ENCODE assay signal across 8 mouse cellular contexts in genomic region chr17:56183658-56184103, GRCm38 (mm10). TPM values are rescaled to one million over a fixed set of nuclear protein-coding genes. Genes with fewer than 3 reads are reported as not detected.
DNase-seq lines count a peak whose midpoint lies in the region; ATAC-seq and TF ChIP-seq lines count a peak whose summit lies in the region.

TSS of gene Mydgf (minus strand) at chr17:56183920.

- ATAC-seq in common myeloid progenitor, adult 5-6 weeks (replicated peaks; ENCODE audit: low read depth, poor library complexity, severe bottlenecking): peak; percentile 95
- peak; percentile 93 for ATAC-seq in hindbrain, postnatal 0 days
- ATAC-seq in megakaryocyte, adult 5-6 weeks (ENCODE audit: poor library complexity, severe bottlenecking): peak; percentile 98

- no peaks in the 10 kb centered on the region for H3K27me3 ChIP-seq in hindbrain, postnatal 0 days (ENCODE audit: insufficient read depth, low read length)

- H3K27ac ChIP-seq in gastrocnemius, adult 2 months: peak within 1 kb of the TSS; percentile 97
- H3K27ac ChIP-seq in hindbrain, postnatal 0 days: peak within 1 kb of the TSS; percentile 77
- peak within 1 kb of the TSS; percentile 88 for H3K27ac ChIP-seq in left cerebral cortex, adult 2 months

- intact Hi-C loops in gastrocnemius, adult 2 months (cut with DNase I): loop anchor here (5.0 kb wide), 1 partner anchor 34 kb away; the partner anchor contains the start of gene Dpp9
- intact Hi-C loops in left cerebral cortex, adult 2 months (cut with DNase I): loop anchor here (2.0 to 5.0 kb wide), 2 partner anchors 51 to 69 kb away; no protein-coding TSS in a partner anchor

- H3K9me3 ChIP-seq in hindbrain, postnatal 0 days (ENCODE audit: low read length): no peaks in the 10 kb centered on the region

- H3K4me3 ChIP-seq in gastrocnemius, adult 2 months: peak within 1 kb of the TSS; percentile 79
- H3K4me3 ChIP-seq in hindbrain, postnatal 0 days (ENCODE audit: low read length): peak within 1 kb of the TSS; percentile 79
- peak within 1 kb of the TSS; percentile 96 for H3K4me3 ChIP-seq in left cerebral cortex, adult 2 months

- H3K4me1 ChIP-seq in hindbrain, postnatal 0 days (ENCODE audit: insufficient read depth, low read length): peaks cover 7% of the 10 kb centered on the region

- H3K36me3 ChIP-seq in hindbrain, postnatal 0 days (ENCODE audit: insufficient read depth, low read length): peaks cover 39% of the 10 kb centered on the region

- peak; percentile 98 for DNase-seq in ZHBTc4 (ENCODE audit: low read depth, low spot score)
- peak; percentile 99 for DNase-seq in gastrocnemius, adult 2 months
- DNase-seq in hindbrain, postnatal 0 days (ENCODE audit: low spot score): peak; percentile 98
- peak; percentile 95 to 97 for DNase-seq in left cerebral cortex, adult 2 months (ENCODE audit: extremely low spot score in 1 of 2, low spot score in 2 of 2)
- DNase-seq in right cerebral cortex, adult 2 months (ENCODE audit: low spot score in 2 of 2): peak; percentile 96 to 97
- peak; percentile 97 for DNase-seq in urinary bladder, postnatal 14 days (ENCODE audit: low spot score)

- peak within 1 kb of the TSS; percentile 84 for H3K4me2 ChIP-seq in hindbrain, postnatal 0 days (ENCODE audit: low read depth, low read length)

- H3K9ac ChIP-seq in hindbrain, postnatal 0 days (replicated peaks; ENCODE audit: low read length): peak within 1 kb of the TSS; percentile 76

- no peak for TF ChIP-seq CTCF in gastrocnemius, adult 2 months (IDR thresholded peaks at IDR 0.05)
- TF ChIP-seq CTCF in hindbrain, postnatal 0 days (IDR thresholded peaks at IDR 0.05; ENCODE audit: low read depth): peak; percentile 34; the same call in 1 of the 2 replicates
- peak; percentile 6 for TF ChIP-seq CTCF in left cerebral cortex, adult 2 months (IDR thresholded peaks at IDR 0.05)

- whole genome bisulfite sequencing in hindbrain, postnatal 0 days: under 1% methylated on average over 47 of the region's 47 CpGs

RNA-seq across cellular contexts. Expression of gene Mydgf, which starts in this region (rescaled TPM):
- total RNA-seq in common myeloid progenitor, adult 5-6 weeks (2017): 28.4 and 33.3 TPM in 2 replicates
- 10 to 100 TPM; 17.0 to 17.7 TPM for total RNA-seq in gastrocnemius, adult 2 months (2021)
- total RNA-seq in hindbrain, postnatal 0 days (2014; rRNA removed): 58.1 and 59.0 TPM in 2 replicates
- polyA plus RNA-seq in hindbrain, postnatal 0 days (2015; fragmentation: Nextera tagmentation; extraction: Ambion mirVana): 86.6 and 86.9 TPM in 2 replicates
- 10 to 100 TPM; 39.5 to 41.2 TPM for total RNA-seq in left cerebral cortex, adult 2 months (2021)
- total RNA-seq in megakaryocyte, adult 5-6 weeks (2015): 27.0 and 32.5 TPM in 2 replicates
- total RNA-seq in megakaryocyte, adult 5-6 weeks (2017): 25.7 and 29.1 TPM in 2 replicates

Comparison
In these comparisons a context has a peak if more than half of its experiments do, and no peak if none do; other contexts are left out.
1. Peak in every context shown above with its lines: DNase-seq, ATAC-seq, H3K4me3 ChIP-seq and H3K27ac ChIP-seq.